Mouse (Mus musculus): ENCODE data around the gene Fktn.

Gene Fktn

GRCm38 (mm10) chr4:53825821-53826605, 112.2 kb downstream of the Fktn start, which contains the start of gene Tmem38b:
TSS of gene Tmem38b (plus strand) at chr4:53826045.
- DNase-seq (ENCODE audit: low spot score), result peak; percentile 77

GRCm38 (mm10) chr4:53826641-53827248, 112.9 kb downstream of the Fktn start:
- no peak for DNase-seq (ENCODE audit: low spot score)

All from urinary bladder, postnatal 14 days (tissue).